Mouse (Mus musculus): ENCODE results near the gene 4930518I15Rik.

DNA sequence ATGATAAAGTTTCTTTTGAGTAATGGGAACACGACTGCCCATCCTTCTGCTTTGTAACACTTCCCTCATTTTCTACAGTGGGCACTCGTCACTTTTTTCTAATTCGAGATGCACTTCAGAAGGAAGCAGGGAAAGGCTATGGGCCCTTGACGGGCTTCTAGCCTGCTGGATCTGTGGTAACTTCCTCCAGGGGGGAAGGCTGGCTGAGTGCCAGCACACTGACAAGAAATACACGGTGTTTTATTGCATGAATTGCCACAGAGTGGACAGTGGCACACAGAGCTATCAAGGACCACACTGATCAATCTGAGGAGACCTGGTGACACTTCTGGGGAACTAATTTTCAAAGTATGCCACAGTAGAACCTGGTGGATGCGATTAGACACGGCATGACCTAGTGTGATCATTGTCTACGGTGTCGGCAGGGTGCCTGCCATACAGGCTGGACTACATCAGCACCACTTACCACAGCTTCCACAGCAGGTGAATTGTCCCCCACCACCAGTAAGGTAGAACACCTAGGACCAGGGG lies 38.7 kb upstream of the 4930518I15Rik start:
- TF ChIP-seq CTCF (IDR thresholded peaks at IDR 0.05; ENCODE audit: low read depth) (no peak), EP300 (IDR thresholded peaks at IDR 0.05; ENCODE audit: low read depth) (no peak)

Data from heart, postnatal 0 days (tissue).